Mouse (Mus musculus) cerebellum, adult 11-12 months (tissue): ENCODE results near the gene Tor2a.

Experiments used
- DNase-seq: peaks from one replicate; pipeline ENCODE4 v3.0.0; 2022

Tor2a gene

GRCm38 (mm10) chr2:32767241-32767640, 10.2 kb downstream of the Tor2a start:
- DNase-seq: no peak

GRCm38 (mm10) chr2:32768661-32769285, 11.7 kb downstream of the Tor2a start:
- no peak for DNase-seq

- no peak for DNase-seq
Measured at GRCm38 (mm10) chr2:32769327-32770085, 12.5 kb downstream of the Tor2a start.

DNA sequence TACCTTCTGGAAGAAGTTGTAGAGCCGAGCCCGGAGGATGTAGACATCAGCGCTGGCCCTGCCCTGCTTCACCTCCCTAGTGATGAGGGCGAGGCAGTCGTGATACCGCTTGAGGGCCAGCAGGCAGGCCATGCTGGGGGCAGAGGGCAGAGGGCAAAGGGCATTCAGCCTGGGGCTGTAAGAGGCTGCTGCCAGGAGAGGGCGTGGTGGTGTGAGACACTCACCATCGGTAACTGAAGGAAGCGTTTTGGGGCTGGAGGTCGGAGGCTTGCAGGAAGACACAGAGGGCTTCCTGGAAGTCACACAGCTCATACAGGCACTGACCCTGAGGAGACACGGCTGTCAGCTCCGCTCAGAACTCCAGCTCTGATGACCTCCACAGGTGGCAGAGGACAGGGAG, 14.9 kb downstream of the Tor2a start:
- no peak for DNase-seq

DNA sequence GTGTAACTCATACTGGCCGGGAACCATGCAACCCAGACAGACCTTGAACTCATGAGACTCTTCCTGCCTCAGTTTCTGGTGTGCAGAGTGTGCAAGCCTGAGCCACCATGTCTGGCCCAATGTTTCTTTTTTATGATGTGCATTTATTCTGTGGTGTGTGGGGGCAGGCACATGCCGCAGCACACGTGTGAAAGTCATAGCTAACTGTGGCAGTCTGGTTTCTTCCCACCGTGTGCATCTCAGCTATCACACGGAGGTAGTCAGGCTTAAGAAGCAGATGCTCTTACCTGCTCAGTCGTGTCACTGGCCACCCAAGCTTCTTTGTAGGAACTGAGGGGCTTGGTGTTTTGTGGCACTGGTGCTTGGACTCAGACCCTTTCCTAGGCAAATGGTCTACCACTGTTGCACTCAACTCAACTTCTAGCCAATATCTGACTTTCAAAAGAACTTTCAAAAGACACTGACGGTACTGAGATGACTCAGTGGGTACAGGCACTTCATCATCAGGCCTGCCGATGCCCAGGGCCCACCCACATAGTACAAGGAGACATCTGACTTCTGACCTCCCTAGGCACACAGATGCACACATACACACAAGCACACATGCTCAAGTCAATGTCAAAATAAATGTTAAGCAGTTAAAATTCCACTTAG, 15.7 kb downstream of the Tor2a start:
- no peak for DNase-seq

GRCm38 (mm10) chr2:32775359-32776074, 18.5 kb downstream of the Tor2a start, which contains the start of the genes Ttc16 and Ptrh1:
TSS of gene Ttc16 (minus strand) at chr2:32775633.
TSS of gene Ptrh1 (plus strand) at chr2:32775786.
- DNase-seq: peak; percentile 96

DNA sequence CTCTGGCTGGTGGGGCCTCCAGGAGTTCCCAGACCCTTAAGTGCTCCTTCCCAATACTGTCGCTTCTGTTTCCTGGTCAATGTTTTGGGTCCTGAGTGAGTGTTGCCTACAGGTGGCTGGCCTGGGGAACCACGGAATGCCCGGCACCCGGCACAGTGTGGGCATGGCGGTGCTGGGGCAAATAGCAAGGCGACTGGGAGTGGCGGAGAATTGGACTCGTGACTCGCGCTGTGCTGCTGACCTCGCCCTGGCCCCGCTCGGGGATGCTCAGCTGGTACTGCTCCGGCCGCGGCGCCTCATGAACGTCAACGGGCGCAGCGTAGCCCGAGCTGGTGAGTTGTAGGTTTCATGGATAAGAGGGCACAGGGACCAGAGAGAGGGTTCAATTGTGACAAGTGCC, 19.2 kb downstream of the Tor2a start:
- DNase-seq: no peak

- no peak for DNase-seq
Measured at GRCm38 (mm10) chr2:32778081-32778480, 21.0 kb downstream of the Tor2a start.

GRCm38 (mm10) chr2:32779131-32779530, 22.1 kb downstream of the Tor2a start:
- peak; percentile 72 for DNase-seq

- no peak for DNase-seq
Measured at GRCm38 (mm10) chr2:32779714-32780113, 22.7 kb downstream of the Tor2a start.

DNA sequence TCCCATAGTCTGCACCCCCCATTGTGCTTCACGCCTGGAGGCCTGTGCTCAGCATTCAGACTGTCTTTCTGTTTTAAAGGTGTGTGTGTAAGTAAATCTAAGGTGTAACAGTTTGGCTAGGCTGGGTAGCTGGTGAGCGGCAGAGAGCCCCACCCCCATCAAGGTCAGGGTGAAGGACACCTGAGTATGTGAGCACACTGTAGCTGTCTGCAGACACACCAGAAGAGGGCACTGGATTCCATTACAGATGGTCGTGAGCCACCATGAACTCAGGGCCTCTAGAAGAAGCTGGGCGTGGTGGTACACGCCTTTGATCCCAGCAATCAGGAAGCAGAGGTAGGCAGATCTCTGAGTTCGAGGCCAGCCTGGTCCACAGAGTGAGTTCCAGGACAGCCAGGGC, 24.7 kb downstream of the Tor2a start:
- DNase-seq: no peak

- DNase-seq: no peak
Measured at GRCm38 (mm10) chr2:32784048-32784681, 27.1 kb downstream of the Tor2a start, which contains the start of gene Cfap157. TSS of gene Cfap157 (minus strand) at chr2:32784428.

GRCm38 (mm10) chr2:32787176-32787575, 30.1 kb downstream of the Tor2a start:
- no peak for DNase-seq

GRCm38 (mm10) chr2:32788581-32788980, 31.5 kb downstream of the Tor2a start:
- no peak for DNase-seq

DNA sequence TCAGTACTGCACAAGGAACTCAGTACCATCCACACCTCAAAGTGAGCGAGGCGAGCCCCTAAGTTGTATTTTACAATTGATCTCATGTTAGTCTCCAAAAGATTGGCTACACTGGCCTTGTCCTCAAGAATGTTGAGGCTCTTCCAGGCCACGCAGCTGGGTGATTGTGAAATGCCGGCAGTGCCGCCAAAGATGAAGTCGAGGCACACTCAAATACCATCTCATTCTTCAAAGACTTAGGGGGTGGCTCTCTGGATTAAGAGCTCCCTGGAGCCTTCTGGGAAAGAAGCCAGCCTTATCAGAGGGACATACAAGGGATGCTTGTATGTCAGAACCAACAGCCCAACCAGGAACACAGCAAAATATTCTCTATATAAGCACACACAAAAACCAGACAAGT, 34.3 kb downstream of the Tor2a start:
- DNase-seq: no peak

DNA sequence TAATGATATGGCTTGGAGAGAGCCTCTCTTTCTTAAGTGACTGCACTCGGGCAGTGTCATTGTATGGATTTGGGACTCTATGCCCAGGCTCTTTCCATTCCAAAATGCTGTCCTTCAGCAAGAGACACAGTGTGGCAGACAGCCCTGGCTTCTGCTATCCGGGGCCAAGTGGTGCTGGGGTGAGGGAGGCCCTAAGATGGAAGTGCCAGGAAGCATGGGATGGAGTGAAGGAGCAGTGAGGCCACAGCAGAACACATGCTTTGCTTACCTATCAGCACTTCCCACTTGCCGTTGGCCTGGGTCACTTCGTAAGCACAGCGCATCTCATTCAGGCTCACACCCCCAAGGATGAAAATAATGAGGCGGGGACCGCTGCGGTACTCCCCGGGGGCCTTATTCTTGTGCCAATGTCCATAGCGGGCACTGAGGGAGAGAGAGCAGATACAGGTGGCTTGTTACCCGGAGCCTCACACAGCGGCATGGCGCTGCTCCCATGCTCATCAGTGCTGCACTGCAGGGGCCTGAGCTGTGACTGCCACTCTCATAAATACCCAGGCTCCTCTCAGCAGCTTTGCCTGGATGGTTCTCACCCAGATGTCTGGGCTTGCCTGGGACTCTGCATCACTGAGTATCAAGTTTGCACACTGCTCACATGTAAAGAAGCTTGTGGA, 38.8 kb downstream of the Tor2a start:
- DNase-seq: peak; percentile 63

GRCm38 (mm10) chr2:32798251-32798962, 41.4 kb downstream of the Tor2a start:
- DNase-seq: no peak

- DNase-seq: no peak
Measured at GRCm38 (mm10) chr2:32808816-32809566, 52.0 kb downstream of the Tor2a start.
